ENCODE assay signal across 23 mouse cellular contexts in the genomic region with DNA sequence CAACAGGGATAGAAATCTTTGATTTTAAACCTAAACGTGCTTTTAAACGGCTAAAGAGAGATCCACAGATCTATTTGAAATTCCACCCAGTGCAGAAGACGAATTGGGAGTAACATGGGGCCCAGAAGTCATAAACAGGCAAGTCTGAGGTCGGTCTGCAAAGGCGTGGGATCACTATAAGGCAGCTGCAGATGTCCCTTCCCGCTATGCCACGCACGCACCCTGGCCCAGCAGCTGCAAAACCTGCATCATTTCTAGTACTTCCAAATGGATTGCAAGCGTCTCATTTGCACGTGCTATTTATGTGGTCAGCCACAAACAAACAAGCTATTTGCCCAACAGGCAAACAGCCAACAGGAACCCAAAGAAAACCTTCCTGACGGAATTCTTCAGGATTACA. TPM values are rescaled to one million over a fixed set of nuclear protein-coding genes. Genes with fewer than 3 reads are reported as not detected.
DNase-seq lines count a peak whose midpoint lies in the region; ATAC-seq and TF ChIP-seq lines count a peak whose summit lies in the region.
"Had no signal": no experiment of that assay in that cellular context is flagged by ENCODE, and none has a peak within 500 bp of the region (broad histone marks: within the 10 kb centered on the region; RNA-seq: fewer than 3 reads in every experiment).

No protein-coding gene starts in this region.

- H3K9ac ChIP-seq in forebrain, embryonic 12.5 days, result no peak overlapping the region
- H3K9ac ChIP-seq in forebrain, postnatal 0 days, result no peak overlapping the region
- no peak overlapping the region for H3K9ac ChIP-seq in heart, embryonic 15.5 days
- H3K9ac ChIP-seq in midbrain, embryonic 16.5 days (ENCODE audit: low read depth, low read length), result no peak overlapping the region
- H3K9ac ChIP-seq in midbrain, embryonic 15.5 days, result no peak overlapping the region
- H3K9ac ChIP-seq: forebrain, embryonic 13.5 days; kidney, embryonic 15.5 days; stomach, embryonic 15.5 days had no signal

- no peak for TF ChIP-seq CTCF in forebrain, postnatal 0 days (IDR thresholded peaks at IDR 0.05; ENCODE audit: low read depth)
- no peak for TF ChIP-seq CTCF in layer of hippocampus, adult 2 months (conservative IDR thresholded peaks at IDR 0.05)

- no peak overlapping the region for H3K4me2 ChIP-seq in forebrain, embryonic 12.5 days
- no peak overlapping the region for H3K4me2 ChIP-seq in forebrain, postnatal 0 days (ENCODE audit: low read depth)
- no peak overlapping the region for H3K4me2 ChIP-seq in heart, embryonic 15.5 days
- no peak overlapping the region for H3K4me2 ChIP-seq in midbrain, embryonic 16.5 days (ENCODE audit: low read length)
- H3K4me2 ChIP-seq in midbrain, embryonic 15.5 days, result no peak overlapping the region
- H3K4me2 ChIP-seq: forebrain, embryonic 13.5 days; kidney, embryonic 15.5 days; stomach, embryonic 15.5 days had no signal

- no peaks in the 10 kb centered on the region for H3K36me3 ChIP-seq in forebrain, embryonic 12.5 days (replicated peaks)
- no peaks in the 10 kb centered on the region for H3K36me3 ChIP-seq in forebrain, postnatal 0 days (ENCODE audit: insufficient read depth)
- no peaks in the 10 kb centered on the region for H3K36me3 ChIP-seq in heart, embryonic 15.5 days
- no peaks in the 10 kb centered on the region for H3K36me3 ChIP-seq in midbrain, embryonic 16.5 days (ENCODE audit: control insufficient read depth, insufficient read depth, low read length)
- H3K36me3 ChIP-seq in midbrain, embryonic 15.5 days (replicated peaks), result no peaks in the 10 kb centered on the region
- H3K36me3 ChIP-seq: embryonic facial prominence, embryonic 10.5 days; kidney, embryonic 15.5 days; stomach, embryonic 15.5 days had no signal

- H3K27ac ChIP-seq in forebrain, embryonic 12.5 days, result 0 out of 2 replicates have a peak overlapping the region, but pooled peaks have one; percentile 2
- H3K27ac ChIP-seq in forebrain, postnatal 0 days (ENCODE audit: low read depth, low read length), result no peak overlapping the region
- H3K27ac ChIP-seq in heart, embryonic 15.5 days, result peak overlapping the region; percentile 52
- H3K27ac ChIP-seq in layer of hippocampus, adult 2 months, result peak overlapping the region; percentile 75
- H3K27ac ChIP-seq in midbrain, embryonic 16.5 days (ENCODE audit: low read length), result 0 out of 2 replicates have a peak overlapping the region, but pooled peaks have one; percentile 22
- H3K27ac ChIP-seq in midbrain, embryonic 15.5 days, result no peak overlapping the region
- H3K27ac ChIP-seq: embryonic facial prominence, embryonic 10.5 days; forebrain, embryonic 13.5 days; hindbrain, embryonic 10.5 days; kidney, embryonic 15.5 days; macrophage; stomach, embryonic 15.5 days had no signal

- no peaks in the 10 kb centered on the region for H3K9me3 ChIP-seq in forebrain, embryonic 12.5 days
- H3K9me3 ChIP-seq in forebrain, postnatal 0 days (ENCODE audit: low read length), result no peaks in the 10 kb centered on the region
- no peaks in the 10 kb centered on the region for H3K9me3 ChIP-seq in heart, embryonic 15.5 days (replicated peaks)
- no peaks in the 10 kb centered on the region for H3K9me3 ChIP-seq in midbrain, embryonic 16.5 days (replicated peaks; ENCODE audit: control insufficient read depth, low read length, poor library complexity, severe bottlenecking)
- no peaks in the 10 kb centered on the region for H3K9me3 ChIP-seq in midbrain, embryonic 15.5 days
- H3K9me3 ChIP-seq: embryonic facial prominence, embryonic 10.5 days; forebrain, embryonic 13.5 days; hindbrain, embryonic 10.5 days; kidney, embryonic 15.5 days; stomach, embryonic 15.5 days had no signal

- H3K4me1 ChIP-seq in forebrain, embryonic 12.5 days, result peaks cover 19% of the 10 kb centered on the region
- H3K4me1 ChIP-seq in forebrain, postnatal 0 days (ENCODE audit: insufficient read depth), result no peaks in the 10 kb centered on the region
- peaks cover 44% of the 10 kb centered on the region for H3K4me1 ChIP-seq in heart, embryonic 15.5 days (replicated peaks)
- H3K4me1 ChIP-seq in midbrain, embryonic 16.5 days (ENCODE audit: control insufficient read depth, insufficient read depth, low read length), result peaks cover 17% of the 10 kb centered on the region
- peaks cover 13% of the 10 kb centered on the region for H3K4me1 ChIP-seq in midbrain, embryonic 15.5 days

- no peak overlapping the region for H3K4me3 ChIP-seq in forebrain, embryonic 12.5 days (replicated peaks)
- H3K4me3 ChIP-seq in forebrain, postnatal 0 days (ENCODE audit: low read depth, low read length), result no peak overlapping the region
- H3K4me3 ChIP-seq in heart, embryonic 15.5 days, result no peak overlapping the region
- no peak overlapping the region for H3K4me3 ChIP-seq in layer of hippocampus, adult 2 months
- no peak overlapping the region for H3K4me3 ChIP-seq in midbrain, embryonic 16.5 days (ENCODE audit: low read depth, low read length)
- no peak overlapping the region for H3K4me3 ChIP-seq in midbrain, embryonic 15.5 days
- H3K4me3 ChIP-seq: embryonic facial prominence, embryonic 10.5 days; forebrain, embryonic 13.5 days; hindbrain, embryonic 10.5 days; kidney, embryonic 15.5 days; stomach, embryonic 15.5 days had no signal

- DNase-seq in forebrain, postnatal 0 days, result no peak
- no peak for DNase-seq in heart, postnatal 10 days
- no peak for DNase-seq in layer of hippocampus, adult 2 months (ENCODE audit: low spot score in 2 of 2)
- no peak for DNase-seq in layer of hippocampus, postnatal 25 days (ENCODE audit: extremely low spot score in 1 of 2, low spot score in 1 of 2)
- DNase-seq: adrenal gland, adult 8-10 months; cerebellum, adult 9-10 months; gastrocnemius, postnatal 14 days; right cerebral cortex, postnatal 25 days; thymus, adult 18-20 months; thymus, postnatal 4 days had no signal

- no peak for ATAC-seq in forebrain, embryonic 12.5 days (ENCODE audit: low FRiP score)
- no peak for ATAC-seq in forebrain, postnatal 0 days
- no peak for ATAC-seq in heart, embryonic 15.5 days (replicated peaks; ENCODE audit: insufficient number of reproducible peaks, insufficient read depth, low FRiP score, low read depth)
- ATAC-seq in midbrain, embryonic 16.5 days, result no peak
- ATAC-seq in midbrain, embryonic 15.5 days (replicated peaks), result no peak
- ATAC-seq: CD4-positive, CD25-positive, alpha-beta regulatory T cell, adult 4 months; intestine, embryonic 16.5 days; Patski had no signal

- 89% methylated on average over 11 of the region's 11 CpGs for WGBS in forebrain, embryonic 12.5 days
- 62% methylated on average over 11 of the region's 11 CpGs for WGBS in forebrain, postnatal 0 days
- 77% methylated on average over 11 of the region's 11 CpGs for WGBS in heart, embryonic 15.5 days
- 83% methylated on average over 11 of the region's 11 CpGs for WGBS in midbrain, embryonic 16.5 days
- 82% methylated on average over 11 of the region's 11 CpGs for WGBS in midbrain, embryonic 15.5 days

- no peaks in the 10 kb centered on the region for H3K27me3 ChIP-seq in forebrain, embryonic 12.5 days
- no peaks in the 10 kb centered on the region for H3K27me3 ChIP-seq in forebrain, postnatal 0 days (ENCODE audit: insufficient read depth, low read length)
- H3K27me3 ChIP-seq in heart, embryonic 15.5 days, result no peaks in the 10 kb centered on the region
- H3K27me3 ChIP-seq in midbrain, embryonic 16.5 days (ENCODE audit: control insufficient read depth, insufficient read depth, low read depth, low read length), result no peaks in the 10 kb centered on the region
- no peaks in the 10 kb centered on the region for H3K27me3 ChIP-seq in midbrain, embryonic 15.5 days (replicated peaks)
- H3K27me3 ChIP-seq: forebrain, embryonic 13.5 days; kidney, embryonic 15.5 days; Patski; stomach, embryonic 15.5 days had no signal

- intact Hi-C loops in heart, postnatal 10 days (cut with DNase I), result no loop called here

RNA-seq across cellular contexts. Expression of a gene that starts 56.9 kb away (rescaled TPM):
- 13.0 and 18.5 TPM in 2 replicates for polyA plus RNA-seq in forebrain, embryonic 12.5 days (2016; fragmentation: Nextera tagmentation; extraction: Ambion mirVana)
- 17.8 and 19.7 TPM in 2 replicates for total RNA-seq in forebrain, postnatal 0 days (2014; rRNA removed)
- polyA plus RNA-seq in forebrain, postnatal 0 days (2015; fragmentation: Nextera tagmentation; extraction: Ambion mirVana), result 6.7 and 9.2 TPM in 2 replicates
- 41.6 and 45.3 TPM in 2 replicates for polyA plus RNA-seq in heart, embryonic 15.5 days (2015; fragmentation: Nextera tagmentation; extraction: Ambion mirVana)
- 100 to 1,000 TPM in 1 of 2 experiments, 10 to 100 TPM in 1; 98.7 to 101 TPM for total RNA-seq in heart, postnatal 10 days (2021)
- 10 to 100 TPM; 20.9 to 21.7 TPM for total RNA-seq in layer of hippocampus, adult 2 months (2021)
- total RNA-seq in layer of hippocampus, postnatal 25 days (2021), result 10 to 100 TPM; 17.5 to 21.9 TPM
- polyA plus RNA-seq in midbrain, embryonic 16.5 days (2015; fragmentation: Nextera tagmentation; extraction: Ambion mirVana), result 7.2 and 7.6 TPM in 2 replicates
- 11.9 and 14.1 TPM in 2 replicates for polyA plus RNA-seq in midbrain, embryonic 15.5 days (2015; fragmentation: Nextera tagmentation; extraction: Ambion mirVana)

Comparison
In these comparisons a context has a peak if more than half of its experiments do, and no peak if none do; other contexts are left out.
1. H3K27ac ChIP-seq: peak in forebrain, embryonic 12.5 days (single experiment), heart, embryonic 15.5 days (single experiment), layer of hippocampus, adult 2 months (single experiment) and midbrain, embryonic 16.5 days (single experiment); none in forebrain, postnatal 0 days (single experiment) and midbrain, embryonic 15.5 days (single experiment).